Mouse (Mus musculus): ENCODE results near the gene Arl3.

GRCm38 (mm10) chr19:46548110-46548509 is 24.9 kb downstream of the Arl3 start:
- TF ChIP-seq GATA1 (IDR thresholded peaks at IDR 0.05; ENCODE audit: low read length) (no peak), TAL1 (IDR thresholded peaks at IDR 0.05; ENCODE audit: low read length) (no peak)

All from erythroblast, embryonic 14.5 days (primary cell).